Mouse (Mus musculus) ES-E14 (cell line): ENCODE results near the gene Mef2b.

ENCODE experiments used
- CHD2 ChIP-seq: IDR thresholded peaks from 2 replicates; pipeline ENCODE4 v1.6.1; 2014; ENCODE audit warnings: mild to moderate bottlenecking, low read depth, low read length, inconsistent platforms
- HCFC1 ChIP-seq: IDR thresholded peaks from 2 replicates; pipeline ENCODE4 v1.6.1; 2012; ENCODE audit warnings: low read length, inconsistent platforms, borderline replicate concordance; ENCODE audit not compliant: insufficient read depth
- MAFK ChIP-seq: IDR thresholded peaks from 2 replicates; pipeline ENCODE4 v1.6.1; 2014; ENCODE audit warnings: mild to moderate bottlenecking, low read depth, low read length, inconsistent platforms; ENCODE audit not compliant: insufficient read depth
- ZC3H11A ChIP-seq: IDR thresholded peaks from 2 replicates; pipeline ENCODE4 v1.6.1; 2012; ENCODE audit warnings: low read depth, mild to moderate bottlenecking, inconsistent platforms, low read length, borderline replicate concordance

- TF ChIP-seq ZC3H11A (no peak), HCFC1 (no peak), CHD2 (no peak), MAFK (no peak)
These were observed 53.7 kb downstream of the Mef2b start for GRCm38 (mm10) chr8:70193238-70193637.
